Mouse (Mus musculus) kidney, adult 18-20 months (tissue): ENCODE data around the gene Olfr218.
"Not testable (repeated sequence)": the region's sequence is repeated elsewhere in the genome, so short reads cannot be mapped to it uniquely, and the experiment has no call there.

Source experiments
- DNase-seq: peaks from one replicate; pipeline ENCODE4 v3.0.0; 2021

Olfr218 gene

GRCm38 (mm10) chr1:173197508-173197907 lies at the start of gene Olfr218:
TSS of gene Olfr218 (plus strand) at chr1:173197808.
- no peak for DNase-seq

- DNase-seq = no peak
These were observed 23.3 kb upstream of the Olfr218 start for GRCm38 (mm10) chr1:173174154-173174842.

- DNase-seq = no peak
These were observed 7.1 kb upstream of the Olfr218 start, which contains the start of gene Olfr1406 for GRCm38 (mm10) chr1:173190540-173190939. TSS of gene Olfr1406 (minus strand) at chr1:173190640.

DNA sequence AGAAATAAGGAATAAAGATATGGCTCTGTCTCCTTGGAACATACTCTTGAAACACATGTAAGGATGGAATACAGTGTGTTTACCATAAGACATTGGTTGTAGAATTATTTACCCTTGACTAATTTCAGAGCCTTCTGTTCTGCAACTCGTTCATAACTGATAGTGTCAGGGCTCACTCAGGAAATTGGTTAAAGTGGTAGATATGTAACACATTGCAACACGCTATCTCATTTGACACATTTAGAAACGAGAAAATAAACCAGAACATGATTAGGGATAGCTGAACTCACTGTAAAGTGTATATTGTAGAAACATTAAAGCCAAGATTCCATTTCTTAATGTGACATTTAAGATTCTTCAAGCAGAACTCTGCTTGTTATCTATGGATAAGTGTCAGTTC lies 5.5 kb upstream of the Olfr218 start:
- DNase-seq = no peak

DNA sequence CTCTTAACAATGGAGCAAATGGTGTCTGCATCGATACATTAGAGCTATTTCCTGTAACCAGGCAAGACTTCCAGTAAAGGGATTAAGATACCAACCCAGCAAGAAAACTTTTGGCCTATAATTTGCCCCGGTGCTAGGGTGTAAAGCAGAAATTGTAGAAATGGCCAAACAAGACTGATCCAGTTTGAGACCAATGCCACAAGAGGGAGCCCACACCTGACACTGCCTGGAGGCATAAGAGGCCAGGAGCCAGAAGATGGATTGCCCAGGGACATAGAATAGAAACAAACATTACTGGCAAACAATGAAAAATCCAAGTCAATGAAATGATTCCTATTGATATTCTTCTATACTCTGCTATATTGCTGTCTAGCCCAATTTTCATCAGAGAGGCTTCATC lies 1.2 kb upstream of the Olfr218 start:
- DNase-seq = no peak

- DNase-seq = no peak
These were observed 14.5 kb downstream of the Olfr218 start, which contains the start of gene Olfr1404 for GRCm38 (mm10) chr1:173212092-173212491. TSS of gene Olfr1404 (plus strand) at chr1:173212392.

GRCm38 (mm10) chr1:173216481-173216880 lies 18.9 kb downstream of the Olfr218 start:
- no peak for DNase-seq

DNA sequence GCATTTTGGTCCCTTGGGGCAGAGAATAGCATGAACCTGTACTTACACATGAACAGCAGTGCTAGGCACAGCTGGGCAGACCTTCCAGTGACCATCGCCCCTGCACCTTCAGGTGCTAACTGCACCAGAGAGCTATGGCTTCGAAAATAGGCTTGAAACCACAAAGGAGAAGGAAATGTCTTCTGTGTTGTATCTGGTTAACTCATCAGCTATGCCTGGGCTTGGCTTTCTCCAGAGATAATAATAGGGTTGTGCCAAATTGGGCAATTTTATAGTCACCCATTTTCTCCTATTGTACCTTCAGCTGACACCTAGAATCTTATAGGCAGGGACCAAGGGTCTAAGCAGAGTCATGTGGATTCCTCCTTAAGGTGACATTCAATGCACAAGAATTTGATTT lies 29.5 kb downstream of the Olfr218 start, which contains the start of gene Fcer1a:
TSS of gene Fcer1a (minus strand) at position 134 of the 400 bp plus-strand sequence.
- no peak for DNase-seq

- not testable (repeated sequence) for DNase-seq
These were observed 39.4 kb downstream of the Olfr218 start for GRCm38 (mm10) chr1:173237004-173237403.

DNA sequence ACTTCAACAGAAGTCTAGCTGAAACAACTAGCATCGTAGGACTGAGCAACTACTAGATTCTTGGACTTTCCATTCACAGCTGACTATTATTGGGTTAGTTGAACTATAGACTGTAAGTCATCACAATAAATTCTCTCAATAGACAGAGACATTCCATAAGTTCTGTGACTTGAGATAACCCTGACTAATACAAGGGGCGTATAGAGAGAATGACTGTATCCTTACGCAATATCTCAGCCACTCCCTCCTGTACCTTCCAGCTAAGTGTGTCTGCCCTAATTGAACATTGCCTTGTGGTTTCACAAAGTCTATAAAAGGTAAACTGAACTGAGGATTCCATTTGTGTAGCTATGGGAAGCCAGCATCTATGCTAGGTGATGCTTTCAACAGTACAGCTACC lies 52.3 kb downstream of the Olfr218 start:
- DNase-seq = no peak
